Mouse (Mus musculus) c-Kit-positive CD71-positive TER-119-negative erythroid progenitor cells, embryonic 14.5 days (primary cell): ENCODE measurements around the gene Gm5849.
"Not testable (repeated sequence)": the region's sequence is repeated elsewhere in the genome, so short reads cannot be mapped to it uniquely, and the experiment has no call there.

Experiments
- DNase-seq: peaks from one replicate; pipeline ENCODE4 v3.0.0-alpha.2; 2013; ENCODE audit warnings: low read depth

Gene Gm5849

DNA sequence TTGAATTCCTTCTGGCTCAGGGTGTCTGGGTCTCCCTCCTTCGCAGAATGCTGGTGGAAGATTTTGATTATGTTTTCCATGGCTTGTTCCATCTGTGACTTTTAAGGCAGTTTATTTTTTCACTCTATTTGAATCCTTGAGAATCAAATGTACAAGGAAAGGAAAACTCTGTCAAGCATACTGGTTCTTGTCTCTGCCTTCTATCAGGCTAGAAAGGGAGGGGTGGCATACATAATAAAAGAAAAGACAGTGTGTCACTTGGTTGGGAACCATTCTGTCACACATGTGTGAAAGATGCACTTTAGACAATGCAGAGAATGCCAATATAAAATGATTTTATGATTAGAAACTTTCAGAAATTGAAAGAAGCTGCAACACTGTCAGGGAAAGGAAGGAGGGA, at the start of gene Gm5849:
Gm5849 (minus strand) TSS at position 101 of the 400 bp plus-strand sequence.
- not testable (repeated sequence) for DNase-seq

DNA sequence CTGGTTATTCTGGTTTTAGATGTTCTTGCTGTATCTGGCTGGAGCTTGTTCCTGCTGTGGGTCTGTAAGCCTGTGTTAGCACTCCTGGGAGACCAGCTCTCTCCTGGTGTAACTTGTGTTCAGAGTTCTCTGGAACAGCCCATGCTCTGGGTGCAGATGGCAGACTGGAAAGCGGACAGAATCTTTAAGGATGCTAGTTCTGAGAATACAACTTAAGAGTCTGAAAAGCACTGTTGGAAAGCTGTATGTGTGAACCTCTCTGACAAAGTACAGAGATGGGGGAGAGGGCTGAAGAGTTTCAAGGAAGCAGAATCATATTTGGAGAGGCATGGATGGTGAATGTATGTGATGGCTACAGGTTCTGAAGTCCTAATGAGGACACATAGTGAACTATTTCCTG, 28.0 kb downstream of the Gm5849 start:
- no peak for DNase-seq

DNA sequence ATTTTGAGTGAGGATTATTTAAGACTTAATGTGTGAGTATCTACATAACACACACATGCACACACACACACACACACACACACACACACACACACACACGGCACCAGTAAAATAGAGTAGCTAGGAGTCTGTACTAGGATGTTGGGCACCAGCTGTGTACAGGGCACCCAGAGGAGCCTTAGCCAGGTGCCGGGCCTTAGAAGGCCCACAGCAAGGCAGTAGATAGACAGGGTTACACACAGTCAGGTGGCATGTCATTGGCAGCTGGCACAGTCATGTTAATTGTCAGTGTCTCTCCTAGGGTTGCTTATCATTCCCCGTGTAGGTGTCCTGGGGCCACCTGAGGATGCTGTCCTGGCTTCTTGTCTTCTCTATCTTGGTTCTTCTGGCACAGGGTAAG, 51.1 kb downstream of the Gm5849 start, which contains the start of gene Pglyrp4:
Pglyrp4 (plus strand) TSS at position 301 of the 400 bp plus-strand sequence.
- no peak for DNase-seq
